Mouse (Mus musculus) midbrain, embryonic 12.5 days (tissue): Measurements from ENCODE around the gene Cdhr2. TPM values are rescaled to one million over a fixed set of nuclear protein-coding genes. Genes with fewer than 3 reads are reported as not detected.

Experiments
- ATAC-seq: fragments of 200-750 bp; cut with Nextera tagmentation; 2 replicates; pipeline ENCODE4 v1.8.0; 2017; ENCODE audit warnings: low read depth, moderate TSS enrichment, moderate library complexity; ENCODE audit not compliant: low FRiP score
- H3K27ac ChIP-seq: fragments of 300-500 bp; sonication (generic); replicated peaks from 2 replicates; pipeline ENCODE4 v1.5.1; 2016; ENCODE audit warnings: mild to moderate bottlenecking
- H3K27me3 ChIP-seq: fragments of 300-500 bp; sonication (generic); 2 replicates; pipeline ENCODE4 v1.6.1; 2016; ENCODE audit warnings: mild to moderate bottlenecking
- H3K36me3 ChIP-seq: fragments of 300-500 bp; sonication (generic); 2 replicates; pipeline ENCODE4 v1.6.1; 2016
- H3K4me1 ChIP-seq: fragments of 300-500 bp; sonication (generic); 2 replicates; pipeline ENCODE4 v1.6.1; 2016
- H3K4me2 ChIP-seq: fragments of 300-500 bp; sonication (generic); replicated peaks from 2 replicates; pipeline ENCODE4 v1.6.1; 2016; ENCODE audit warnings: mild to moderate bottlenecking, moderate library complexity
- H3K4me3 ChIP-seq: fragments of 300-500 bp; sonication (generic); 2 replicates; pipeline ENCODE4 v1.5.1; 2016; ENCODE audit warnings: mild to moderate bottlenecking
- H3K9ac ChIP-seq: fragments of 300-500 bp; sonication (generic); replicated peaks from 2 replicates; pipeline ENCODE4 v1.6.1; 2016; ENCODE audit warnings: mild to moderate bottlenecking, moderate library complexity
- H3K9me3 ChIP-seq: fragments of 300-500 bp; sonication (generic); 2 replicates; pipeline ENCODE4 v1.6.1; 2016; ENCODE audit warnings: mild to moderate bottlenecking
- WGBS: fragments of 180-500 bp; shearing (Covaris S2); methylation state at CpG from one replicate; pipeline ENCODE4 v1.1.7; 2016; 5-methylcytosine and 5-hydroxymethylcytosine counted together
- polyA plus RNA-seq: library from polyadenylated mRNA; unstranded; fragments of >200 nt; fragmentation: Nextera tagmentation; extraction: Ambion mirVana; gene quantifications from 2 replicates; pipeline ENCODE4 v1.2.1, GENCODE M21; 2016

Gene Cdhr2
- polyA plus RNA-seq, 1 experiment from 2014 or later: 0.04 TPM

DNA sequence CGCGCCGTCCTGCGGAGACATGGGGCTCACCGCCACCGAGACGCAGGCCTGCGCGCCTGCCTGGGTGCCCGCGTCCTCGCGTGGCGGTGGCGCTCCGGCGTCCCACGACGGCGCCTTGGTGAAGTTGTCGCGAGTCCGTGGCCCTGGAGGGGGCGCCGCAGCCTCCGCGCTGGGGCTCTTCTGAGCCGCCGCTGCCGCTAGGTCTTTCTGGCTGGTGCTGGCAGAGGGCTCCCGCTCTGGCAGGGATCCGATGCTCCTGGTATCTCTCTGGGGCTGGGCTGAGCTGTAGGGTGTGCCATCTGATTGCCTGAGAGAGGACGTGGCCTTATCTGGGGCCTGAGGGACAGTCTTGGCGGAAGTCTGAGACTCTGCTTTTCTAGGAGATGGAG lies 36.9 kb downstream of the Cdhr2 start:
- H3K27ac ChIP-seq: no peak overlapping the region
- ATAC-seq: no peak
- peaks cover 47% of the 10 kb centered on the region for H3K36me3 ChIP-seq
- H3K27me3 ChIP-seq: peaks cover 54% of the 10 kb centered on the region
- no peaks in the 10 kb centered on the region for H3K9me3 ChIP-seq
- peaks cover 19% of the 10 kb centered on the region for H3K4me1 ChIP-seq
- peak overlapping the region; percentile 44 for H3K4me2 ChIP-seq
- peak overlapping the region; percentile 53 for H3K9ac ChIP-seq
- 4% methylated on average over 25 of the region's 34 CpGs for whole genome bisulfite sequencing
- H3K4me3 ChIP-seq: peak overlapping the region; percentile 29

DNA sequence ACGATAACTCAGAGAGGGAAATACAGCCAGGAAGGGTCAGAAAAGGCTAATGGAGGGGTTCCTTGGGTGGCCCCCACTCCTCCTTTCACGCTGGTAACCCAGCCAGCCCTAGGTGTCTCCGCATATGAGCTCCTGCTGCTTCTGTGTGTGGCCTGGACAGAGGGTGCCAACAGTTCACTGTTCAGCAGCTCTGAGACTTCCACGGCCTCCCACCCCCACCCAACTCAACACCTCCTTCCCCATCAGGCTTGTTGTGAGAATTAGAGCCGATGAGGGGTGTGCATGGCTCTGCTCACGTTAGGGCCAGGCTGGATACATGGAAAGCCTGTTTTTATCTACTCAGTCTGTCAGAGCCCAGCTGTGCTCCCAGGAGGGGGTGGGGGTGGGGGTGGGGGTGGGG lies 44.8 kb downstream of the Cdhr2 start:
- Histone ChIP-seq H3K36me3 (peaks cover 10% of the 10 kb centered on the region; the same call in 1 of the 2 replicates), H3K27ac (no peak overlapping the region), H3K27me3 (peaks cover 28% of the 10 kb centered on the region), H3K4me3 (no peak overlapping the region), H3K4me2 (peak overlapping the region; percentile 78), H3K9ac (no peak overlapping the region; the same call in 1 of the 2 replicates), H3K4me1 (peaks cover 48% of the 10 kb centered on the region), H3K9me3 (no peaks in the 10 kb centered on the region)
- no peak for ATAC-seq
- 44% methylated on average over 6 of the region's 6 CpGs for WGBS

- H3K9me3 ChIP-seq: no peaks in the 10 kb centered on the region
- ATAC-seq: no peak
- H3K9ac ChIP-seq: no peak overlapping the region
- H3K27ac ChIP-seq: no peak overlapping the region
- 0 out of 2 replicates have a peak, but pooled peaks cover 5% of the 10 kb centered on the region for H3K36me3 ChIP-seq
- H3K4me2 ChIP-seq: peak overlapping the region; percentile 78
- H3K4me3 ChIP-seq: no peak overlapping the region
- H3K4me1 ChIP-seq: peaks cover 43% of the 10 kb centered on the region
- peaks cover 31% of the 10 kb centered on the region for H3K27me3 ChIP-seq
- 43% methylated on average over 10 of the region's 10 CpGs for WGBS
Measured at GRCm38 (mm10) chr13:54746896-54747295, 45.6 kb downstream of the Cdhr2 start.

- H3K27ac ChIP-seq: peak overlapping the region; percentile 85; the same call in 1 of the 2 replicates
- H3K4me3 ChIP-seq: peak overlapping the region; percentile 82
- no peak for ATAC-seq
- H3K4me2 ChIP-seq: peak overlapping the region; percentile 78
- WGBS: 87% methylated on average over 8 of the region's 8 CpGs
- peaks cover 42% of the 10 kb centered on the region for H3K27me3 ChIP-seq
- H3K9ac ChIP-seq: peak overlapping the region; percentile 82; the same call in 1 of the 2 replicates
- 0 out of 2 replicates have a peak, but pooled peaks cover 5% of the 10 kb centered on the region for H3K36me3 ChIP-seq
- H3K9me3 ChIP-seq: no peaks in the 10 kb centered on the region
- peaks cover 43% of the 10 kb centered on the region for H3K4me1 ChIP-seq
Measured at GRCm38 (mm10) chr13:54748190-54748589, 46.9 kb downstream of the Cdhr2 start.

DNA sequence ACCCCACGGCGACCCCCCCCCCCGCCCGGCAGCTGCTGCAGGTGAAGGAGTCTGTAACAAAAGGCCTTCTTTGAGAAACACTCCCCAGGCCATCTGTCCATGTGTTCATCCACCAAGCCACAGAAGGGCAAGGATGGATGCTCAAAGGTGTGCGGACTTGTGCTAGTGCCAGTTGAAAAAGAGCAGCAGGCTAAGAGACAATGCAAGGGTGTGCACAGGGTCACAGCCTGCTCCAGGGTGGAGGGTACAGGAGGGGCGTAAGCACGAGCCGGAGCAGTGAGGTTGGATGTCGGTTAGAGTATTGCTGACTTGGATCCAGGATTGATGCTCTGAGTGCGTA lies 47.4 kb downstream of the Cdhr2 start:
- peaks cover 47% of the 10 kb centered on the region for H3K27me3 ChIP-seq
- peak overlapping the region; percentile 82 for H3K4me3 ChIP-seq
- H3K36me3 ChIP-seq: 0 out of 2 replicates have a peak, but pooled peaks cover 5% of the 10 kb centered on the region
- peaks cover 44% of the 10 kb centered on the region for H3K4me1 ChIP-seq
- peak overlapping the region; percentile 85 for H3K27ac ChIP-seq
- H3K9me3 ChIP-seq: no peaks in the 10 kb centered on the region
- 33% methylated on average over 10 of the region's 10 CpGs for WGBS
- peak overlapping the region; percentile 82 for H3K9ac ChIP-seq
- peak; percentile 21 for ATAC-seq
- peak overlapping the region; percentile 78 for H3K4me2 ChIP-seq

DNA sequence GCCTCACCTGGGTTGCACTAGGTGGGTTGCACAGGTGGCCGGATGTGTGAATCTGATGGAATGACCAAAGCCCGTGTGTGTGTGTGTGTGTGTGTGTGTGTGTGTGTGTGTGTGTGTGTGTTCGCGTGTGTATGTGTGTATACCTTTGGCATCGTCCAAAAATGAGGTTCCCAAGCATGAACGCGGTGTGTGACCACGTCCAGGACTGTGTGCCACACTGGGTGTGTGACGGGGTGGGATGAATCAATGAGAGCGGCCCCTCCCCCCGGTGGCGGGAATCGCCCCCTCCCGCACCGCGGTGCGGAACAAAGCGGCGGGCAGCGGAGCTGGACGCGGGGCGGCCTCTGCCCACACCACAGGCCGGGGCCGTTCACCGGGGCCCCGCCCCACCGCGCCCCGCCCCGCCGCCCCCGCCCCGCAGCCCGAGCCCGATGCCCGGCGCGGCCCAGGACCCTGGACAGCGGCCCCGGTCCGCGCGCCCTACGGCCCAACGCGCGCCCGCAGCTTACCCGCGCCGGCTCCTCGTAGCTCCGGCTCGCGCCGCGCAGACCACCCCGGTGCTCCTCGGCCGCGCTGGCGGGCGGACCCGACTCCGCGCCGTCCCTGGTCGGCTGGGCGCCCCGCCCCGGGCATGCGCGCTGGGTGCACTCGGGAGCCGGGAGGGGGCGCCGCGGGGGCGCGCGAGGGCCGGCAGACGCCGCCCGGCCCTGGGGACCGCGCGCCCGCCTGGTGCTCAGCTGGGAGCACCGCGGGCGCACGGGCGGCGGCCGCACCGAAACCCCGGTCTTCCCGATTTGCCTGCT lies 48.0 kb downstream of the Cdhr2 start:
- peaks cover 51% of the 10 kb centered on the region for H3K27me3 ChIP-seq
- H3K27ac ChIP-seq: peak overlapping the region; percentile 85
- H3K4me2 ChIP-seq: peak overlapping the region; percentile 78
- H3K4me3 ChIP-seq: peak overlapping the region; percentile 82
- H3K36me3 ChIP-seq: 0 out of 2 replicates have a peak, but pooled peaks cover 2% of the 10 kb centered on the region
- no peaks in the 10 kb centered on the region for H3K9me3 ChIP-seq
- WGBS: 1% methylated on average over 44 of the region's 100 CpGs
- peak; percentile 87 for ATAC-seq
- peak overlapping the region; percentile 82 for H3K9ac ChIP-seq
- peaks cover 50% of the 10 kb centered on the region for H3K4me1 ChIP-seq

- Histone ChIP-seq H3K4me1 (peaks cover 56% of the 10 kb centered on the region), H3K36me3 (no peaks in the 10 kb centered on the region)
- peak; percentile 81 for ATAC-seq
Measured at GRCm38 (mm10) chr13:54749864-54750411, 48.7 kb downstream of the Cdhr2 start, which contains the start of gene Gprin1. TSS of gene Gprin1 (minus strand) at chr13:54749874.

DNA sequence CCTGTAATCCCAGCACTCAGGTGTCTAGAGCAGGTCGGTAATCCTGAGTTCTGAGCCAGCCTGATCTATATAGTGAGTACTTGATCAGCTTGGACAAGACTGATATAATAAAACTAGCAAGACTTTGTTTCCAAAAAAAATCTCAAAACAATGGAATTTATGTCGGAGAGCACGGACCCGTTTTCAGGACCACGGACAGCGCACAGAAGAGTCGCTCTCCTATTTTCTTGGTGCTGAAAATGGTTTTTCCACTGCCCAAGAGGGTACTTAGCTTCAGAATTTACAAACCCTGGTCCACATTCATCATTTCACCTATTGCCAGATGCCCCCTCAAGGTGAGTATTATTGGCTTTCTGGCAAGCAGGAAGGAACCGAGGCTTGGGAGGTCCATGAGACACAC lies 49.4 kb downstream of the Cdhr2 start:
- no peaks in the 10 kb centered on the region for H3K36me3 ChIP-seq
- H3K4me2 ChIP-seq: no peak overlapping the region
- ATAC-seq: no peak
- no peak overlapping the region for H3K4me3 ChIP-seq
- H3K27me3 ChIP-seq: peaks cover 59% of the 10 kb centered on the region
- peaks cover 59% of the 10 kb centered on the region for H3K4me1 ChIP-seq
- H3K9ac ChIP-seq: no peak overlapping the region
- no peaks in the 10 kb centered on the region for H3K9me3 ChIP-seq
- 2% methylated on average over 8 of the region's 8 CpGs for WGBS
- H3K27ac ChIP-seq: no peak overlapping the region

More at GRCm38 (mm10) chr13:54749864-54750411, 48.7 kb downstream of the Cdhr2 start, which contains the start of gene Gprin1:
- Histone ChIP-seq H3K27me3 (peaks cover 52% of the 10 kb centered on the region), H3K27ac (peak within 1 kb of the TSS; percentile 85), H3K9ac (peak within 1 kb of the TSS; percentile 82), H3K4me3 (peak within 1 kb of the TSS; percentile 82), H3K4me2 (peak within 1 kb of the TSS; percentile 78), H3K9me3 (no peaks in the 10 kb centered on the region)
- WGBS: 2% methylated on average over 26 of the region's 29 CpGs

DNA sequence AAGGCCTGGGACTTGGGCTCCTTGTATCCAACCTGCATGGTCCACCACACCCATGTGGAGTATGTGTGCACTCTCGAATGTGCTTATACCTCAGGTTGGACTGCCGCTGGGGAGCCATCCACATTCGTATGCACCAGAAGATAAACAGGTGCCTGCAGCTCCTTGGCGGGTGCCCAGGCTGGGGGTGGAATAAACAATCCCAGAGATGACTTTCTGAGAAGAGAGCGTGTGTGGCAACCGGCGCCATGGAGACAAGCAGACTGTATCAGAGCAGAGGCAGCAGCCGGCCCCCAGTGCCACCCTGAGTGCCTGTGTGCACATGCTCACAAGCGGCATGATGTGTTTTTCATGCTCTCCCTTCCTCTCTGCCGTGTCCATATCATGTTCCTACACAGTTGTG lies 51.4 kb downstream of the Cdhr2 start:
- WGBS: 75% methylated on average over 10 of the region's 10 CpGs
- ATAC-seq: no peak
- peaks cover 66% of the 10 kb centered on the region for H3K27me3 ChIP-seq
- no peak overlapping the region for H3K27ac ChIP-seq
- H3K36me3 ChIP-seq: no peaks in the 10 kb centered on the region
- no peak overlapping the region for H3K9ac ChIP-seq
- H3K9me3 ChIP-seq: no peaks in the 10 kb centered on the region
- H3K4me2 ChIP-seq: no peak overlapping the region
- H3K4me3 ChIP-seq: no peak overlapping the region
- H3K4me1 ChIP-seq: peaks cover 47% of the 10 kb centered on the region

DNA sequence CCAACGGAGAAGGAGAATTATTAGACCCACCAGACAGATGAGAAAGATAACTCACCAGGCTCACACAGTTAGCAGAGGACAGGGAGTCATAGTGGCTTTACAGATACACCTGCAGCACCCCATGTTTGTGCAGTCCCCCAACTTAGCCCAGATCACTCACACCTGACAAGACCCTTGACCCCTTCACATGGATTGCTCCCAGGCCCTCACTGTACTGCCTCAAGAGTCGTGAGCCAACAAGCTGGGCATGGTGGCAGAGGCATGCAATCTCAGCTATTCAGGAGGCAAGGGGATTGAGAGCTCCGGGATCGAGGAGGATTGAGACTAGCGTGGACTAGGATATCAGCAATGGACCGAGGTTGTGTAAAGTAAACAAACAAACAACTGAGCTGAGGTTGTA lies 52.5 kb downstream of the Cdhr2 start:
- Histone ChIP-seq H3K36me3 (no peaks in the 10 kb centered on the region), H3K27me3 (peaks cover 58% of the 10 kb centered on the region), H3K9ac (no peak overlapping the region), H3K9me3 (no peaks in the 10 kb centered on the region), H3K27ac (no peak overlapping the region), H3K4me2 (no peak overlapping the region), H3K4me3 (no peak overlapping the region), H3K4me1 (peaks cover 42% of the 10 kb centered on the region)
- WGBS: 68% methylated on average over 6 of the region's 6 CpGs
- ATAC-seq: no peak

GRCm38 (mm10) chr13:54754169-54755080 lies 53.2 kb downstream of the Cdhr2 start:
- no peak overlapping the region for H3K9ac ChIP-seq
- H3K27ac ChIP-seq: no peak overlapping the region; the same call in 1 of the 2 replicates
- ATAC-seq: no peak
- H3K4me1 ChIP-seq: peaks cover 44% of the 10 kb centered on the region
- H3K36me3 ChIP-seq: no peaks in the 10 kb centered on the region
- H3K4me3 ChIP-seq: no peak overlapping the region
- peaks cover 63% of the 10 kb centered on the region for H3K27me3 ChIP-seq
- H3K9me3 ChIP-seq: no peaks in the 10 kb centered on the region
- H3K4me2 ChIP-seq: no peak overlapping the region
- WGBS: 49% methylated on average over 12 of the region's 12 CpGs
